Mouse (Mus musculus): ENCODE results near the gene Nynrin. TPM values are rescaled to one million over a fixed set of nuclear protein-coding genes. Genes with fewer than 3 reads are reported as not detected.

Nynrin gene
- total and polyA plus RNA-seq, 3 experiments: not detected

GRCm38 (mm10) chr14:55822991-55823762 is 30.6 kb upstream of the Nynrin start, which contains the start of gene Nfatc4:
Gene Nfatc4, plus strand, starts transcription at chr14:55823144.
- peak within 1 kb of the TSS; percentile 38 for H3K27ac ChIP-seq (ENCODE audit: control insufficient read depth, low read depth, low read length)
- DNase-seq (ENCODE audit: low read depth, low spot score): peak; percentile 64
- H3K9ac ChIP-seq (ENCODE audit: control insufficient read depth, low read depth, low read length, poor library complexity, severe bottlenecking): peak within 1 kb of the TSS; percentile 78
- peak within 1 kb of the TSS; percentile 59 to 67 for H3K4me3 ChIP-seq (ENCODE audit: control insufficient read depth in 1 of 2, insufficient read depth in 1 of 2, low read depth in 2 of 2, low read length in 2 of 2)
- peaks cover 0 to 7% of the 10 kb centered on the region in 2 experiments; a peak in 1 of 4 replicates for H3K4me1 ChIP-seq (ENCODE audit: control insufficient read depth in 1 of 2, insufficient read depth in 2 of 2, low read length in 2 of 2)
- H3K79me2 ChIP-seq (ENCODE audit: control insufficient read depth, insufficient read depth, low read length, poor library complexity): no peaks in the 10 kb centered on the region; the same call in 1 of the 2 replicates
- H3K36me3 ChIP-seq (ENCODE audit: control insufficient read depth in 1 of 2, insufficient read depth in 2 of 2, low read length in 2 of 2): peaks cover 0 to 5% of the 10 kb centered on the region in 2 experiments; a peak in 2 of 4 replicates
- no peak for TF ChIP-seq ZMIZ1 (IDR thresholded peaks at IDR 0.05; ENCODE audit: low read depth, low read length)
- peak; percentile 61 for TF ChIP-seq MXI1 (IDR thresholded peaks at IDR 0.05; ENCODE audit: low read depth, low read length)
- TF ChIP-seq JUND (IDR thresholded peaks at IDR 0.05; ENCODE audit: low read depth, low read length): no peak
- 0 out of 2 replicates have a peak, but pooled peaks have one; percentile 44 for TF ChIP-seq UBTF (IDR thresholded peaks at IDR 0.05; ENCODE audit: borderline replicate concordance, insufficient read depth, low read depth, low read length)
- TF ChIP-seq E2F4 (IDR thresholded peaks at IDR 0.05; ENCODE audit: borderline replicate concordance, low read depth, low read length): no peak
- peak; percentile 44; the same call in 1 of the 2 replicates for TF ChIP-seq SIN3A (IDR thresholded peaks at IDR 0.05; ENCODE audit: low read length)
- peak; percentile 54 for TF ChIP-seq MAZ (IDR thresholded peaks at IDR 0.05; ENCODE audit: low read depth, low read length)
- peak in 1 of 2 experiments; percentile 35; a peak in 1 of 4 replicates for TF ChIP-seq POLR2A (IDR thresholded peaks at IDR 0.05; ENCODE audit: control insufficient read depth in 1 of 2, insufficient read depth in 1 of 2, low read depth in 1 of 2, low read length in 2 of 2, poor library complexity in 1 of 2)
- 0 out of 2 replicates have a peak, but pooled peaks have one; percentile 5 for TF ChIP-seq HCFC1 (IDR thresholded peaks at IDR 0.05; ENCODE audit: low read depth, low read length)
- H3K27me3 ChIP-seq (ENCODE audit: control insufficient read depth in 1 of 2, insufficient read depth in 2 of 2, low read length in 2 of 2): no peaks in the 10 kb centered on the region
- no peaks in the 10 kb centered on the region for H3K9me3 ChIP-seq (replicated peaks; ENCODE audit: insufficient read depth, low read length)

- peak overlapping the region; percentile 59 to 67; a peak in 3 of 4 replicates for H3K4me3 ChIP-seq (ENCODE audit: control insufficient read depth in 1 of 2, insufficient read depth in 1 of 2, low read depth in 2 of 2, low read length in 2 of 2)
- no peak overlapping the region for H3K27ac ChIP-seq (ENCODE audit: control insufficient read depth, low read depth, low read length)
- no peaks in the 10 kb centered on the region for H3K9me3 ChIP-seq (replicated peaks; ENCODE audit: insufficient read depth, low read length)
- no peaks in the 10 kb centered on the region; the same call in 1 of the 2 replicates for H3K79me2 ChIP-seq (ENCODE audit: control insufficient read depth, insufficient read depth, low read length, poor library complexity)
- H3K9ac ChIP-seq (ENCODE audit: control insufficient read depth, low read depth, low read length, poor library complexity, severe bottlenecking): peak overlapping the region; percentile 78
- no peaks in the 10 kb centered on the region for H3K27me3 ChIP-seq (ENCODE audit: control insufficient read depth in 1 of 2, insufficient read depth in 2 of 2, low read length in 2 of 2)
- peak; percentile 18 for DNase-seq (ENCODE audit: low read depth, low spot score)
- peaks cover 0 to 13% of the 10 kb centered on the region in 2 experiments; a peak in 2 of 4 replicates for H3K4me1 ChIP-seq (ENCODE audit: control insufficient read depth in 1 of 2, insufficient read depth in 2 of 2, low read length in 2 of 2)
- TF ChIP-seq POLR2AphosphoS5 (IDR thresholded peaks at IDR 0.05; ENCODE audit: borderline replicate concordance, low read depth, low read length) (no peak), BHLHE40 (IDR thresholded peaks at IDR 0.05; ENCODE audit: borderline replicate concordance, low read depth, low read length) (no peak), MEF2A (IDR thresholded peaks at IDR 0.05; ENCODE audit: extremely low read depth, insufficient replicate concordance, low read depth, low read length, poor library complexity, severe bottlenecking) (no peak), ZMIZ1 (IDR thresholded peaks at IDR 0.05; ENCODE audit: low read depth, low read length) (no peak), ZNF384 (IDR thresholded peaks at IDR 0.05; ENCODE audit: low read depth, low read length) (no peak), USF2 (IDR thresholded peaks at IDR 0.05; ENCODE audit: borderline replicate concordance in 1 of 2, insufficient read depth in 1 of 2, low read depth in 1 of 2, low read length in 2 of 2) (no peak), MYC (IDR thresholded peaks at IDR 0.05; ENCODE audit: low read depth, low read length) (no peak), KAT2A (conservative IDR thresholded peaks at IDR 0.05; ENCODE audit: low read depth, low read length) (no peak), ZKSCAN1 (IDR thresholded peaks at IDR 0.05; ENCODE audit: low read depth, low read length) (no peak), RCOR1 (IDR thresholded peaks at IDR 0.05; ENCODE audit: low read depth, low read length) (no peak), JUND (IDR thresholded peaks at IDR 0.05; ENCODE audit: low read depth, low read length) (no peak), TCF12 (IDR thresholded peaks at IDR 0.05; ENCODE audit: low read depth, low read length) (no peak)
- H3K36me3 ChIP-seq (ENCODE audit: control insufficient read depth in 1 of 2, insufficient read depth in 2 of 2, low read length in 2 of 2): peaks cover 0 to 5% of the 10 kb centered on the region in 2 experiments; a peak in 2 of 4 replicates
Observed at GRCm38 (mm10) chr14:55824001-55824480, 29.8 kb upstream of the Nynrin start.

Data from MEL (cell line).